8 mouse cellular contexts compared by ENCODE assay signal in genomic region chr9:40241951-40242888, GRCm38 (mm10). TPM values are rescaled to one million over a fixed set of nuclear protein-coding genes. Genes with fewer than 3 reads are reported as not detected.
DNase-seq lines count a peak whose midpoint lies in the region; ATAC-seq and TF ChIP-seq lines count a peak whose summit lies in the region.

No protein-coding gene starts in this region.

- H3K27ac ChIP-seq in heart, adult 2 months: peak overlapping the region; percentile 23
- peak overlapping the region; percentile 58 for H3K27ac ChIP-seq in cortical plate, adult 2 months (ENCODE audit: insufficient read depth, low read length)
- H3K27ac ChIP-seq in heart, embryonic 16.5 days (ENCODE audit: low read length): 0 out of 2 replicates have a peak overlapping the region, but pooled peaks have one; percentile 9
- peak overlapping the region; percentile 22; the same call in 1 of the 2 replicates for H3K27ac ChIP-seq in lung, embryonic 16.5 days (ENCODE audit: low read length)
- H3K27ac ChIP-seq in small intestine, adult 2 months (ENCODE audit: insufficient read depth, low read depth, low read length): no peak overlapping the region

- no peaks in the 10 kb centered on the region for H3K9me3 ChIP-seq in heart, embryonic 16.5 days (replicated peaks; ENCODE audit: control insufficient read depth, low read length)
- H3K9me3 ChIP-seq in lung, embryonic 16.5 days (ENCODE audit: control insufficient read depth, low read length): no peaks in the 10 kb centered on the region; the same call in 1 of the 2 replicates

- TF ChIP-seq CTCF in heart, adult 2 months (IDR thresholded peaks at IDR 0.05): no peak
- no peak for TF ChIP-seq CTCF in cortical plate, adult 2 months (IDR thresholded peaks at IDR 0.05; ENCODE audit: extremely low read depth, insufficient read depth, low read length)
- TF ChIP-seq CTCF in small intestine, adult 2 months (IDR thresholded peaks at IDR 0.05; ENCODE audit: extremely low read depth, insufficient read length, insufficient replicate concordance, low read depth, low read length): no peak

- no peak for TF ChIP-seq POLR2A in heart, adult 2 months (IDR thresholded peaks at IDR 0.05; ENCODE audit: insufficient read depth, low read depth, low read length)
- no peak for TF ChIP-seq POLR2A in cortical plate, adult 2 months (IDR thresholded peaks at IDR 0.05; ENCODE audit: extremely low read depth, insufficient read depth, low read length)
- no peak for TF ChIP-seq POLR2A in small intestine, adult 2 months (IDR thresholded peaks at IDR 0.05; ENCODE audit: low read depth, low read length)

- H3K4me3 ChIP-seq in heart, adult 2 months: peak overlapping the region; percentile 45
- peak overlapping the region; percentile 37 for H3K4me3 ChIP-seq in cortical plate, adult 2 months (ENCODE audit: insufficient read depth, low read length)
- H3K4me3 ChIP-seq in heart, embryonic 16.5 days (ENCODE audit: low read length): peak overlapping the region; percentile 61
- peak overlapping the region; percentile 50 for H3K4me3 ChIP-seq in lung, embryonic 16.5 days (ENCODE audit: low read length)
- peak overlapping the region; percentile 56 for H3K4me3 ChIP-seq in small intestine, adult 2 months (ENCODE audit: low read depth, low read length)

- no peaks in the 10 kb centered on the region for H3K79me2 ChIP-seq in heart, adult 2 months (replicated peaks; ENCODE audit: control insufficient read depth, insufficient read depth, low read length)

- no peaks in the 10 kb centered on the region for H3K4me1 ChIP-seq in heart, adult 2 months (ENCODE audit: control insufficient read depth, insufficient read depth, low read length)
- H3K4me1 ChIP-seq in cortical plate, adult 2 months (ENCODE audit: control insufficient read depth, insufficient read depth, low read length): peaks cover 12% of the 10 kb centered on the region; the same call in 1 of the 2 replicates
- peaks cover 14% of the 10 kb centered on the region for H3K4me1 ChIP-seq in heart, embryonic 16.5 days (ENCODE audit: control insufficient read depth, insufficient read depth, low read length)
- peaks cover 13% of the 10 kb centered on the region for H3K4me1 ChIP-seq in lung, embryonic 16.5 days (replicated peaks; ENCODE audit: control insufficient read depth, insufficient read depth, low read length)
- H3K4me1 ChIP-seq in small intestine, adult 2 months (ENCODE audit: control insufficient read depth, insufficient read depth, insufficient read length, low read length): peaks cover 9% of the 10 kb centered on the region

- no peak for TF ChIP-seq EP300 in heart, adult 2 months (IDR thresholded peaks at IDR 0.05; ENCODE audit: insufficient read depth, low read depth, low read length)

- 61% methylated on average over 13 of the region's 13 CpGs for WGBS in heart, adult 2 months
- 54% methylated on average over 13 of the region's 13 CpGs for WGBS in heart, embryonic 16.5 days
- WGBS in lung, embryonic 16.5 days: 55% methylated on average over 13 of the region's 13 CpGs
- 53% methylated on average over 13 of the region's 13 CpGs for WGBS in small intestine, adult 2 months

- peak overlapping the region; percentile 85 for H3K4me2 ChIP-seq in heart, embryonic 16.5 days (ENCODE audit: low read depth, low read length)
- peak overlapping the region; percentile 75 for H3K4me2 ChIP-seq in lung, embryonic 16.5 days (ENCODE audit: low read depth, low read length)

- no peaks in the 10 kb centered on the region for H3K27me3 ChIP-seq in heart, adult 2 months (ENCODE audit: control insufficient read depth, insufficient read depth, low read length)
- H3K27me3 ChIP-seq in heart, embryonic 16.5 days (ENCODE audit: control insufficient read depth, insufficient read depth, low read length): peaks cover 3% of the 10 kb centered on the region; the same call in 1 of the 2 replicates
- H3K27me3 ChIP-seq in lung, embryonic 16.5 days (ENCODE audit: control insufficient read depth, insufficient read depth, low read depth, low read length): no peaks in the 10 kb centered on the region; the same call in 1 of the 2 replicates
- no peaks in the 10 kb centered on the region for H3K27me3 ChIP-seq in small intestine, adult 2 months (ENCODE audit: control insufficient read depth, insufficient read depth, low read length)

- intact Hi-C loops in heart, adult 2 months (cut with DNase I): no loop called here
- intact Hi-C loops in heart, postnatal 25 days (cut with DNase I): no loop called here

- peak overlapping the region; percentile 38 for H3K9ac ChIP-seq in heart, adult 2 months (ENCODE audit: low read depth, low read length)
- H3K9ac ChIP-seq in heart, embryonic 16.5 days (ENCODE audit: low read length): peak overlapping the region; percentile 68
- peak overlapping the region; percentile 61 for H3K9ac ChIP-seq in lung, embryonic 16.5 days (ENCODE audit: low read length)

- no peaks in the 10 kb centered on the region; the same call in 1 of the 2 replicates for H3K36me3 ChIP-seq in heart, adult 2 months (ENCODE audit: control insufficient read depth, insufficient read depth, low read length)
- no peaks in the 10 kb centered on the region for H3K36me3 ChIP-seq in heart, embryonic 16.5 days (ENCODE audit: control insufficient read depth, insufficient read depth)
- no peaks in the 10 kb centered on the region for H3K36me3 ChIP-seq in lung, embryonic 16.5 days (ENCODE audit: control insufficient read depth, insufficient read depth, low read length)
- H3K36me3 ChIP-seq in small intestine, adult 2 months (ENCODE audit: control insufficient read depth, insufficient read depth, low read length): no peaks in the 10 kb centered on the region

- no peak for DNase-seq in heart, adult 2 months
- no peak for DNase-seq in heart, postnatal 25 days (ENCODE audit: low spot score)
- DNase-seq in layer of hippocampus, adult 9-10 months (ENCODE audit: low spot score): peak; percentile 45
- DNase-seq in spleen, postnatal 10 days (ENCODE audit: low spot score in 2 of 2): no peak

- no peak for ATAC-seq in heart, embryonic 16.5 days (replicated peaks; ENCODE audit: extremely low read depth, insufficient read depth, low FRiP score)
- ATAC-seq in lung, embryonic 16.5 days (ENCODE audit: low read depth): no peak

RNA-seq across cellular contexts. Expression of gene Scn3b, which starts 26.8 kb away (rescaled TPM):
- total RNA-seq in heart, adult 2 months (2021): 1 to 10 TPM in 1 of 2 experiments, under 1 TPM in 1; 0.70 to 2.0 TPM
- 0.91 and 0.96 TPM in 2 replicates for polyA plus RNA-seq in heart, adult 2 months (2012; rRNA removed)
- under 1 TPM; 0.67 to 0.83 TPM for total RNA-seq in heart, postnatal 25 days (2021)
- 50.5 and 66.4 TPM in 2 replicates for polyA plus RNA-seq in cortical plate, adult 2 months (2012; rRNA removed)
- polyA plus RNA-seq in heart, embryonic 16.5 days (2015; fragmentation: Nextera tagmentation; extraction: Ambion mirVana): 1.7 and 1.9 TPM in 2 replicates
- polyA plus RNA-seq in lung, embryonic 16.5 days (2015; fragmentation: Nextera tagmentation; extraction: Ambion mirVana): 9.1 and 11.3 TPM in 2 replicates
- polyA plus RNA-seq in small intestine, adult 2 months (2012; rRNA removed): 0.13 and 0.43 TPM in 2 replicates

RNA-seq across cellular contexts. Expression of gene Zfp202, which starts 50.1 kb away (rescaled TPM):
- 1 to 10 TPM; 2.7 to 2.8 TPM for total RNA-seq in heart, adult 2 months (2021)
- polyA plus RNA-seq in heart, adult 2 months (2012; rRNA removed): 1.2 and 1.8 TPM in 2 replicates
- total RNA-seq in heart, postnatal 25 days (2021): 1 to 10 TPM; 2.4 TPM
- 2.8 and 3.1 TPM in 2 replicates for polyA plus RNA-seq in cortical plate, adult 2 months (2012; rRNA removed)
- polyA plus RNA-seq in heart, embryonic 16.5 days (2015; fragmentation: Nextera tagmentation; extraction: Ambion mirVana): 3.2 and 3.4 TPM in 2 replicates
- polyA plus RNA-seq in lung, embryonic 16.5 days (2015; fragmentation: Nextera tagmentation; extraction: Ambion mirVana): 3.1 and 3.7 TPM in 2 replicates
- polyA plus RNA-seq in small intestine, adult 2 months (2012; rRNA removed): 0.19 and 0.35 TPM in 2 replicates
